Mouse (Mus musculus) midbrain, postnatal 0 days (tissue): ENCODE measurements around the gene Coq9. TPM values are rescaled to one million over a fixed set of nuclear protein-coding genes. Genes with fewer than 3 reads are reported as not detected.

Source experiments
- ATAC-seq: fragments of 200-750 bp; cut with Nextera tagmentation; 2 replicates; pipeline ENCODE4 v1.8.0; 2017; ENCODE audit warnings: moderate number of reproducible peaks, mild to moderate bottlenecking, moderate TSS enrichment, moderate library complexity; ENCODE audit not compliant: low FRiP score
- DNase-seq: peaks from one replicate; pipeline ENCODE4 v3.0.0-alpha.2; 2015; ENCODE audit warnings: low spot score
- H3K27ac ChIP-seq: fragments of 300-500 bp; sonication (generic); 2 replicates; pipeline ENCODE4 v1.5.1; 2014; ENCODE audit warnings: low read depth, mild to moderate bottlenecking, low read length, mixed read lengths
- H3K27me3 ChIP-seq: fragments of 300-500 bp; sonication (generic); 2 replicates; pipeline ENCODE4 v1.6.1; 2014; ENCODE audit warnings: low read length, control low read depth, mixed read lengths; ENCODE audit not compliant: insufficient read depth
- H3K36me3 ChIP-seq: fragments of 300-500 bp; sonication (generic); 2 replicates; pipeline ENCODE4 v1.6.1; 2014; ENCODE audit warnings: low read length, control low read depth, mixed read lengths; ENCODE audit not compliant: insufficient read depth
- H3K4me1 ChIP-seq: fragments of 300-500 bp; sonication (generic); 2 replicates; pipeline ENCODE4 v1.6.1; 2014; ENCODE audit warnings: mild to moderate bottlenecking, control low read depth, antibody characterized with exemption, low read length, mixed read lengths; ENCODE audit not compliant: insufficient read depth
- H3K4me2 ChIP-seq: fragments of 300-500 bp; sonication (generic); 2 replicates; pipeline ENCODE4 v1.6.1; 2014; ENCODE audit warnings: low read depth, mild to moderate bottlenecking, low read length, mixed read lengths; ENCODE audit not compliant: poor library complexity, severe bottlenecking
- H3K4me3 ChIP-seq: fragments of 300-500 bp; sonication (generic); 2 replicates; pipeline ENCODE4 v1.5.1; 2014; ENCODE audit warnings: low read depth, mild to moderate bottlenecking, low read length, moderate library complexity
- H3K9ac ChIP-seq: fragments of 300-500 bp; sonication (generic); replicated peaks from 2 replicates; pipeline ENCODE4 v1.6.1; 2014; ENCODE audit warnings: mild to moderate bottlenecking, low read length, moderate library complexity, mixed read lengths; ENCODE audit not compliant: poor library complexity, severe bottlenecking
- H3K9me3 ChIP-seq: fragments of 300-500 bp; sonication (generic); 2 replicates; pipeline ENCODE4 v1.6.1; 2016; ENCODE audit warnings: low read length, control low read depth
- CTCF ChIP-seq: IDR thresholded peaks from 2 replicates; pipeline ENCODE4 v1.5.1; 2016; ENCODE audit warnings: antibody characterized with exemption, mild to moderate bottlenecking
- WGBS: fragments of 180-500 bp; shearing (Covaris S2); extraction: QIAGEN DNeasy Blood & Tissue Kit; methylation state at CpG from one replicate; pipeline ENCODE4 v1.1.7; 2014; 5-methylcytosine and 5-hydroxymethylcytosine counted together
- polyA plus RNA-seq: library from polyadenylated mRNA; unstranded; fragments of >200 nt; fragmentation: Nextera tagmentation; extraction: Ambion mirVana; gene quantifications from 2 replicates; pipeline ENCODE4 v1.2.1, GENCODE M21; 2015
- total RNA-seq: library from RNA; depleted of rRNA; stranded (reverse); fragments of >200 nt; gene quantifications from 2 replicates; pipeline ENCODE4 v1.2.3, GENCODE M21; 2014

The Coq9 gene
- total and polyA plus RNA-seq, 2 experiments from 2014 or later = 46.5 to 101 TPM

- H3K4me3 ChIP-seq = peak overlapping the region; percentile 66
- H3K36me3 ChIP-seq = peaks cover 15% of the 10 kb centered on the region
- peaks cover 17% of the 10 kb centered on the region for H3K4me1 ChIP-seq
- TF ChIP-seq CTCF = no peak
- DNase-seq (peak; percentile 81), ATAC-seq (peak; percentile 62)
- WGBS = 0% methylated on average over 22 of the region's 22 CpGs
- H3K27ac ChIP-seq = peak overlapping the region; percentile 81
- H3K9me3 ChIP-seq = no peaks in the 10 kb centered on the region
- H3K9ac ChIP-seq = peak overlapping the region; percentile 88
- peaks cover 7% of the 10 kb centered on the region; the same call in 1 of the 2 replicates for H3K27me3 ChIP-seq
- peak overlapping the region; percentile 91 for H3K4me2 ChIP-seq
These were observed 32.5 kb downstream of the Coq9 start for GRCm38 (mm10) chr8:94870474-94871107.

- ATAC-seq (peak; percentile 80), DNase-seq (peak; percentile 92)
- Histone ChIP-seq H3K4me1 (peaks cover 17% of the 10 kb centered on the region), H3K36me3 (peaks cover 8% of the 10 kb centered on the region), H3K9me3 (no peaks in the 10 kb centered on the region), H3K4me3 (peak overlapping the region; percentile 66), H3K27ac (peak overlapping the region; percentile 81), H3K4me2 (peak overlapping the region; percentile 91), H3K27me3 (peaks cover 7% of the 10 kb centered on the region; the same call in 1 of the 2 replicates), H3K9ac (peak overlapping the region; percentile 88)
- 8% methylated on average over 6 of the region's 7 CpGs for WGBS
- peak; percentile 41 for TF ChIP-seq CTCF
These were observed 33.2 kb downstream of the Coq9 start for GRCm38 (mm10) chr8:94871108-94871894.

- TF ChIP-seq CTCF = no peak
- DNase-seq (peak; percentile 29), ATAC-seq (no peak)
- Histone ChIP-seq H3K36me3 (no peaks in the 10 kb centered on the region), H3K27ac (no peak overlapping the region), H3K9ac (no peak overlapping the region), H3K4me2 (no peak overlapping the region), H3K4me3 (no peak overlapping the region), H3K27me3 (peaks cover 11% of the 10 kb centered on the region; the same call in 1 of the 2 replicates), H3K4me1 (peaks cover 17% of the 10 kb centered on the region), H3K9me3 (no peaks in the 10 kb centered on the region)
- WGBS = 31% methylated on average over 3 of the region's 3 CpGs
These were observed 34.0 kb downstream of the Coq9 start for GRCm38 (mm10) chr8:94872156-94872555.

- no peak overlapping the region for H3K27ac ChIP-seq
- no peak for DNase-seq
- H3K27me3 ChIP-seq = peaks cover 11% of the 10 kb centered on the region; the same call in 1 of the 2 replicates
- peaks cover 17% of the 10 kb centered on the region for H3K4me1 ChIP-seq
- H3K9ac ChIP-seq = no peak overlapping the region
- H3K9me3 ChIP-seq = no peaks in the 10 kb centered on the region
- no peaks in the 10 kb centered on the region for H3K36me3 ChIP-seq
- no peak overlapping the region for H3K4me2 ChIP-seq
- TF ChIP-seq CTCF = no peak
- no peak for ATAC-seq
- no peak overlapping the region for H3K4me3 ChIP-seq
- WGBS = 82% methylated on average over 2 of the region's 2 CpGs
These were observed 34.5 kb downstream of the Coq9 start for GRCm38 (mm10) chr8:94872576-94872975.

GRCm38 (mm10) chr8:94874358-94874757 is 36.2 kb downstream of the Coq9 start:
- Histone ChIP-seq H3K4me3 (no peak overlapping the region), H3K27ac (no peak overlapping the region), H3K36me3 (no peaks in the 10 kb centered on the region), H3K9me3 (no peaks in the 10 kb centered on the region), H3K27me3 (peaks cover 11% of the 10 kb centered on the region; the same call in 1 of the 2 replicates), H3K4me2 (peak overlapping the region; percentile 80), H3K9ac (no peak overlapping the region), H3K4me1 (peaks cover 5% of the 10 kb centered on the region)
- 13% methylated on average over 6 of the region's 6 CpGs for WGBS
- peak; percentile 55 for DNase-seq
- peak; percentile 85 for TF ChIP-seq CTCF
- ATAC-seq = no peak
